Mouse (Mus musculus) midbrain, embryonic 12.5 days (tissue): ENCODE measurements around the gene Nr1h5. TPM values are rescaled to one million over a fixed set of nuclear protein-coding genes. Genes with fewer than 3 reads are reported as not detected.
A peak's percentile ranks its signal among the peaks of the same experiment; 100 is the strongest.

Experiments
- ATAC-seq: fragments of 200-750 bp; cut with Nextera tagmentation; 2 replicates; pipeline ENCODE4 v1.8.0; 2017; ENCODE audit warnings: low read depth, moderate TSS enrichment, moderate library complexity; ENCODE audit not compliant: low FRiP score
- H3K27ac ChIP-seq: fragments of 300-500 bp; sonication (generic); replicated peaks from 2 replicates; pipeline ENCODE4 v1.5.1; 2016; ENCODE audit warnings: mild to moderate bottlenecking
- H3K27me3 ChIP-seq: fragments of 300-500 bp; sonication (generic); 2 replicates; pipeline ENCODE4 v1.6.1; 2016; ENCODE audit warnings: mild to moderate bottlenecking
- H3K36me3 ChIP-seq: fragments of 300-500 bp; sonication (generic); 2 replicates; pipeline ENCODE4 v1.6.1; 2016
- H3K4me1 ChIP-seq: fragments of 300-500 bp; sonication (generic); 2 replicates; pipeline ENCODE4 v1.6.1; 2016
- H3K4me2 ChIP-seq: fragments of 300-500 bp; sonication (generic); replicated peaks from 2 replicates; pipeline ENCODE4 v1.6.1; 2016; ENCODE audit warnings: mild to moderate bottlenecking, moderate library complexity
- H3K4me3 ChIP-seq: fragments of 300-500 bp; sonication (generic); 2 replicates; pipeline ENCODE4 v1.5.1; 2016; ENCODE audit warnings: mild to moderate bottlenecking
- H3K9ac ChIP-seq: fragments of 300-500 bp; sonication (generic); replicated peaks from 2 replicates; pipeline ENCODE4 v1.6.1; 2016; ENCODE audit warnings: mild to moderate bottlenecking, moderate library complexity
- H3K9me3 ChIP-seq: fragments of 300-500 bp; sonication (generic); 2 replicates; pipeline ENCODE4 v1.6.1; 2016; ENCODE audit warnings: mild to moderate bottlenecking
- WGBS: fragments of 180-500 bp; shearing (Covaris S2); methylation state at CpG from one replicate; pipeline ENCODE4 v1.1.7; 2016; 5-methylcytosine and 5-hydroxymethylcytosine counted together
- polyA plus RNA-seq: library from polyadenylated mRNA; unstranded; fragments of >200 nt; fragmentation: Nextera tagmentation; extraction: Ambion mirVana; gene quantifications from 2 replicates; pipeline ENCODE4 v1.2.1, GENCODE M21; 2016

The Nr1h5 gene
- polyA plus RNA-seq, result 0.15 TPM in 1 of 2 replicates, not detected in the other

GRCm38 (mm10) chr3:102964033-102964432 lies at the start of gene Nr1h5:
Gene Nr1h5, minus strand, starts transcription at chr3:102964133.
- no peaks in the 10 kb centered on the region for H3K4me1 ChIP-seq
- H3K4me3 ChIP-seq, result no peak within 1 kb of the TSS
- no peaks in the 10 kb centered on the region for H3K9me3 ChIP-seq
- H3K27me3 ChIP-seq, result no peaks in the 10 kb centered on the region
- 51% methylated on average over 3 of the region's 3 CpGs for WGBS
- H3K36me3 ChIP-seq, result no peaks in the 10 kb centered on the region
- ATAC-seq, result no peak
- no peak within 1 kb of the TSS for H3K4me2 ChIP-seq
- no peak within 1 kb of the TSS for H3K27ac ChIP-seq
- no peak within 1 kb of the TSS for H3K9ac ChIP-seq

GRCm38 (mm10) chr3:103001595-103001994 lies 37.7 kb upstream of the Nr1h5 start:
- Histone ChIP-seq H3K27ac (no peak overlapping the region), H3K36me3 (peaks cover 66% of the 10 kb centered on the region), H3K4me1 (peaks cover 4% of the 10 kb centered on the region), H3K9me3 (peaks cover 3% of the 10 kb centered on the region; the same call in 1 of the 2 replicates), H3K4me3 (no peak overlapping the region), H3K9ac (no peak overlapping the region), H3K27me3 (no peaks in the 10 kb centered on the region), H3K4me2 (no peak overlapping the region)
- whole genome bisulfite sequencing, result 93% methylated on average over 7 of the region's 7 CpGs
- no peak for ATAC-seq

GRCm38 (mm10) chr3:102997591-102997990 lies 33.7 kb upstream of the Nr1h5 start:
- H3K36me3 ChIP-seq, result peaks cover 43% of the 10 kb centered on the region
- H3K4me3 ChIP-seq, result no peak overlapping the region
- no peak overlapping the region for H3K27ac ChIP-seq
- H3K4me2 ChIP-seq, result no peak overlapping the region
- H3K27me3 ChIP-seq, result no peaks in the 10 kb centered on the region
- ATAC-seq, result no peak
- H3K9me3 ChIP-seq, result peaks cover 3% of the 10 kb centered on the region; the same call in 1 of the 2 replicates
- 96% methylated on average over 3 of the region's 3 CpGs for WGBS
- H3K9ac ChIP-seq, result no peak overlapping the region
- peaks cover 12% of the 10 kb centered on the region for H3K4me1 ChIP-seq

GRCm38 (mm10) chr3:102997036-102997435 lies 33.1 kb upstream of the Nr1h5 start:
- Histone ChIP-seq H3K27me3 (no peaks in the 10 kb centered on the region), H3K4me2 (no peak overlapping the region), H3K9me3 (peaks cover 3% of the 10 kb centered on the region; the same call in 1 of the 2 replicates), H3K9ac (no peak overlapping the region), H3K36me3 (peaks cover 38% of the 10 kb centered on the region), H3K4me3 (no peak overlapping the region), H3K27ac (no peak overlapping the region), H3K4me1 (peaks cover 12% of the 10 kb centered on the region)
- 78% methylated on average over 10 of the region's 10 CpGs for WGBS
- no peak for ATAC-seq

GRCm38 (mm10) chr3:102995605-102996321 lies 31.8 kb upstream of the Nr1h5 start, which contains the start of gene Sike1:
Gene Sike1, plus strand, starts transcription at chr3:102995708.
- Histone ChIP-seq H3K36me3 (peaks cover 28% of the 10 kb centered on the region), H3K27ac (peak within 1 kb of the TSS; percentile 90), H3K4me1 (peaks cover 12% of the 10 kb centered on the region), H3K27me3 (no peaks in the 10 kb centered on the region), H3K9ac (peak within 1 kb of the TSS; percentile 91), H3K4me2 (peak within 1 kb of the TSS; percentile 68), H3K9me3 (peaks cover 3% of the 10 kb centered on the region; the same call in 1 of the 2 replicates), H3K4me3 (peak within 1 kb of the TSS; percentile 80)
- WGBS, result 1% methylated on average over 57 of the region's 60 CpGs
- ATAC-seq, result peak; percentile 97

GRCm38 (mm10) chr3:102995233-102995604 lies 31.3 kb upstream of the Nr1h5 start:
- Histone ChIP-seq H3K9ac (peak overlapping the region; percentile 91; the same call in 1 of the 2 replicates), H3K4me2 (peak overlapping the region; percentile 68), H3K4me3 (peak overlapping the region; percentile 80), H3K27ac (peak overlapping the region; percentile 90), H3K36me3 (peaks cover 23% of the 10 kb centered on the region), H3K4me1 (peaks cover 12% of the 10 kb centered on the region), H3K27me3 (no peaks in the 10 kb centered on the region), H3K9me3 (no peaks in the 10 kb centered on the region)
- WGBS, result 51% methylated on average over 7 of the region's 7 CpGs
- ATAC-seq, result peak; percentile 21; the same call in 1 of the 2 replicates

- no peaks in the 10 kb centered on the region for H3K36me3 ChIP-seq
- H3K27me3 ChIP-seq, result no peaks in the 10 kb centered on the region
- no peak overlapping the region for H3K4me2 ChIP-seq
- peaks cover 12% of the 10 kb centered on the region for H3K4me1 ChIP-seq
- H3K27ac ChIP-seq, result no peak overlapping the region
- 58% methylated on average over 3 of the region's 3 CpGs for WGBS
- H3K4me3 ChIP-seq, result no peak overlapping the region
- no peak overlapping the region for H3K9ac ChIP-seq
- no peak for ATAC-seq
- H3K9me3 ChIP-seq, result no peaks in the 10 kb centered on the region
Observed at GRCm38 (mm10) chr3:102992936-102993335, 29.0 kb upstream of the Nr1h5 start.

- no peak overlapping the region for H3K27ac ChIP-seq
- H3K4me3 ChIP-seq, result no peak overlapping the region
- 82% methylated on average over 8 of the region's 8 CpGs for WGBS
- H3K27me3 ChIP-seq, result no peaks in the 10 kb centered on the region
- no peaks in the 10 kb centered on the region for H3K36me3 ChIP-seq
- no peaks in the 10 kb centered on the region for H3K9me3 ChIP-seq
- H3K9ac ChIP-seq, result no peak overlapping the region
- H3K4me1 ChIP-seq, result peaks cover 3% of the 10 kb centered on the region; the same call in 1 of the 2 replicates
- ATAC-seq, result no peak
- no peak overlapping the region for H3K4me2 ChIP-seq
Observed at GRCm38 (mm10) chr3:102991041-102991440, 27.1 kb upstream of the Nr1h5 start.

GRCm38 (mm10) chr3:102980349-102980736 lies 16.4 kb upstream of the Nr1h5 start:
- H3K9me3 ChIP-seq, result no peaks in the 10 kb centered on the region
- H3K27ac ChIP-seq, result peak overlapping the region; percentile 84
- H3K36me3 ChIP-seq, result no peaks in the 10 kb centered on the region
- H3K27me3 ChIP-seq, result no peaks in the 10 kb centered on the region
- peaks cover 8% of the 10 kb centered on the region for H3K4me1 ChIP-seq
- H3K9ac ChIP-seq, result no peak overlapping the region
- ATAC-seq, result no peak; the same call in 1 of the 2 replicates
- no peak overlapping the region for H3K4me3 ChIP-seq
- H3K4me2 ChIP-seq, result peak overlapping the region; percentile 49
- WGBS, result 26% methylated on average over 3 of the region's 3 CpGs

GRCm38 (mm10) chr3:102979550-102980348 lies 15.8 kb upstream of the Nr1h5 start:
- peak overlapping the region; percentile 16; the same call in 1 of the 2 replicates for H3K4me3 ChIP-seq
- 11% methylated on average over 10 of the region's 10 CpGs for WGBS
- H3K9me3 ChIP-seq, result no peaks in the 10 kb centered on the region
- peak overlapping the region; percentile 49 for H3K4me2 ChIP-seq
- peak overlapping the region; percentile 84 for H3K27ac ChIP-seq
- no peaks in the 10 kb centered on the region for H3K27me3 ChIP-seq
- H3K36me3 ChIP-seq, result no peaks in the 10 kb centered on the region
- H3K4me1 ChIP-seq, result peaks cover 8% of the 10 kb centered on the region
- peak; percentile 98 for ATAC-seq
- H3K9ac ChIP-seq, result no peak overlapping the region

GRCm38 (mm10) chr3:102976906-102977305 lies 13.0 kb upstream of the Nr1h5 start:
- Histone ChIP-seq H3K27me3 (no peaks in the 10 kb centered on the region), H3K9ac (no peak overlapping the region), H3K36me3 (no peaks in the 10 kb centered on the region), H3K9me3 (no peaks in the 10 kb centered on the region), H3K4me2 (no peak overlapping the region), H3K27ac (no peak overlapping the region), H3K4me1 (peaks cover 8% of the 10 kb centered on the region), H3K4me3 (no peak overlapping the region)
- 79% methylated on average over 4 of the region's 4 CpGs for WGBS
- ATAC-seq, result no peak

GRCm38 (mm10) chr3:102970508-102970907 lies 6.6 kb upstream of the Nr1h5 start:
- Histone ChIP-seq H3K4me1 (peaks cover 7% of the 10 kb centered on the region; the same call in 1 of the 2 replicates), H3K36me3 (no peaks in the 10 kb centered on the region), H3K27ac (peak overlapping the region; percentile 49; the same call in 1 of the 2 replicates), H3K9ac (no peak overlapping the region), H3K27me3 (no peaks in the 10 kb centered on the region), H3K4me3 (no peak overlapping the region), H3K4me2 (no peak overlapping the region), H3K9me3 (no peaks in the 10 kb centered on the region)
- 96% methylated on average over 3 of the region's 3 CpGs for whole genome bisulfite sequencing
- ATAC-seq, result no peak
